Mouse (Mus musculus) ovary, adult 18-20 months (tissue): ENCODE results near the gene Zfp354b.

Source experiments
- DNase-seq: peaks from one replicate; pipeline ENCODE4 v3.0.0; 2022; ENCODE audit warnings: low spot score, mixed read lengths

Zfp354b gene

DNA sequence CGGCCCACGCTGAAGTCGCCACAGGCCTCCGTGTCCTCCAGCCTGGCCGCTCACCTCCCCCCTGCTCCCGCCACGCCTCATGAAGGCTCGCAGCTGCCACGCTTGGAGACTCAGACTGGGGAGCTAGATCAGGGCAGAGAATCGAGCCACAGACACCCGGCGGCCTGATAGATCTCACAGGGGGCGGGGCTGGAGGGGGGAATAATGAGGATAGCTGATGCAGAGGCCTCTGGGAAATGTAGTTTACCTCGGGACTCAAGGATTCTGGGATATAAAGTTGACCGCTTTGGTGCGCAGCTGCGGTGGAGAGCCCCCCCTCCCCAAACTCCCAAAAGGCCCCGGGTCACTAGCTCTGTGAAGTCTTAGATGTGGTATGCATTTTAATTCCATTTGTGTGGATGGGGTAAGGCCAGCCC lies at the start of gene Zfp354b:
Gene Zfp354b (minus strand): TSS at position 183 of the 416 bp plus-strand sequence.
- peak; percentile 74 for DNase-seq

DNA sequence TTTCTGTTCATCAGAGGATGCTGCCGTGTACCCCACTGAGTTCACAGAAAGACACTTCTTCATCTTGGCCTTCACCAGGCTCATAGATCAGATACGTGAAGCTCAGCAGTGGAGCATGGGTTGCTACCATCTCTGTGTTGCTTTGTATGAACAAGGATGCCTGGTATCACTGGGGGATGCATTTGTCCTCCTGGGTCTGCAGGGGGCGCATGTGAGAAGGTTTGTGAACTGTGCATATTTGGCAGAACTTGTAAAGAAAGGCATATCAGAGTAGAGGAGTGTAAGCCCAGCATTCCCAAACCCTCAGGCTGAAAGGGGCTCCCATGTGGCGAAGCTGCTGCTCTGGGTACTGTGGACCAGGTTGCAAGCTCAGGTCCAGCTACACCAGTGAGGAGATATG lies 45.8 kb upstream of the Zfp354b start:
- no peak for DNase-seq

GRCm38 (mm10) chr11:50966230-50966629 lies 34.8 kb upstream of the Zfp354b start, which contains the start of gene Olfr1378:
Olfr1378 (plus strand) TSS chr11:50966530.
- DNase-seq, result no peak

DNA sequence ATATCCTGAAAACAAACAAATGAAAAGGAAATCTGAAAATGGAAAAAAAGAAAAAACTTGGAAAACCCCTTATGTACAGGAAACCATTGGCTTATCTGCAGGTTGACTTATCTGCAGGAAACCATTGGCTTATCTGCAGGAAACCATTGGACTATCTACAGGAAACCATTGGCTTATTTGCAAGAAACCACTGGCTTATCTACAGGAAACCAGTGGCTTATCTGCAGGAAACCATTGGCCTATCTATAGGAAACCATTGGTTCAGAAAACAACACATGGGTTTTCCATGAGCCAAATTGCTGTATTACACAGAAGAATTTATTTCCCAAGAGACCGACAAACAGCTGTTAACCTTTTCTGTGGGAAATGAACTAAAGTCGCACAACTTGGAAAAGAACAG lies 33.5 kb upstream of the Zfp354b start:
- no peak for DNase-seq

DNA sequence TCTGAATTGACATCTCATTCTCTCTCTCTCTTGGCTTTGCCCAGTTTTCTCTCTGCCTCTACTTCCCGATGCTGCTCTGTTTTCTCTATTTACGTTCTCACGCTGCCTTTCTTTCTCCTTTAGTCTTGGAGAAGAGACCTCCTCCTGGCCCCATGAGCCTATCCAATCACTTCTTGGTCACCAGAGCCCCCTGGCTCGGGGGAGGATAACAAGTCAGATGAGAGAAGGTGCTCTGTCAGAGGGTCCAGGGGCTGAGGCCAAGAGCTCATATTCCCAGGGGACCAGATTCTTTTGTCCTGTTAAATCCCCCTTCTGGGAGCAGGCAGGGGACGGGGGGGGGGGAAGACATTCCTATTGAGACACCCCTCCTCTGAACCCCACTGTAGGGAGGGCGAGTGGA lies 22.2 kb upstream of the Zfp354b start, which contains the start of gene Prop1:
Gene Prop1 (minus strand): TSS at position 101 of the 400 bp plus-strand sequence.
- DNase-seq, result no peak

GRCm38 (mm10) chr11:50952290-50952689 lies 20.9 kb upstream of the Zfp354b start:
- DNase-seq, result no peak

- no peak for DNase-seq
Observed at GRCm38 (mm10) chr11:50943506-50943905, 12.1 kb upstream of the Zfp354b start, which contains the start of gene 4933414I15Rik. 4933414I15Rik (minus strand) TSS chr11:50943765.

DNA sequence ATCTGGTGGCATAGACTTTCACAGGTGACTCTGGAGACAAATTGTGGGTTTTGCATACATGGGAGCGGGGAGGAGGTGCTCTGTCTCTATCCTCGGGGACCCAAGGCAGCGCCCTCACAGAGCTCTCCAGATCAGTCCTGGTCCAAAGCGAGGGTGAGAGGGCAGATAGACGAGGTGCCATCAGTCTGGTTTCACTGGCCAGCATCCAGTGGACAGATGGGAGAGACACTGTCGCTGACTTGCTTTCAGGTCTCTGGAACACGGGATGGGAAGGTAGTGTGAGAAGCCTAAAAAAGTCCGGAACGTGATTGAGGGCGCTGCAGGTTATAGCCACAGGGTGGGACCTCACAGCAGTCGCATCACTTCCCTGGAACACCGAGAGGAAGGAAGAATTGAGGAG lies 11.0 kb upstream of the Zfp354b start:
- no peak for DNase-seq

GRCm38 (mm10) chr11:50939621-50940366 lies 8.4 kb upstream of the Zfp354b start:
- DNase-seq, result no peak

GRCm38 (mm10) chr11:50938435-50938834 lies 7.0 kb upstream of the Zfp354b start:
- DNase-seq, result no peak

DNA sequence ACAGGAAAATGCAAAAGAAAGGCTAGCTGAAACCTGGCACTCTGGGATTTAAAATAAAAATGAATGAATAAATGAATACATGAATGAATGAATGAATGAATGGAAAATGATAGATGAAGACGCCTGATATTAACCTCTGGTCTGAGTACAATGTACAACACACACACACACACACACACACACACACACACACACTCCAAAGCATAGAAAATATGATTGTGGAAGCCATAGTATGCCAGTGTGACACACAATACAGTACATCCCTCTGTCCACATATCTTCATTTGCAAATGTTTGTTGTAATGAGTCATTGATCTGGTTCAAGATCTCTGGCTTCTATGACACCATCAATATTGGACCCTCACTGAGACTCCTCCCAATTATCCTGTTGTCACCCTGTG lies 607 bp upstream of the Zfp354b start:
- DNase-seq, result no peak

DNA sequence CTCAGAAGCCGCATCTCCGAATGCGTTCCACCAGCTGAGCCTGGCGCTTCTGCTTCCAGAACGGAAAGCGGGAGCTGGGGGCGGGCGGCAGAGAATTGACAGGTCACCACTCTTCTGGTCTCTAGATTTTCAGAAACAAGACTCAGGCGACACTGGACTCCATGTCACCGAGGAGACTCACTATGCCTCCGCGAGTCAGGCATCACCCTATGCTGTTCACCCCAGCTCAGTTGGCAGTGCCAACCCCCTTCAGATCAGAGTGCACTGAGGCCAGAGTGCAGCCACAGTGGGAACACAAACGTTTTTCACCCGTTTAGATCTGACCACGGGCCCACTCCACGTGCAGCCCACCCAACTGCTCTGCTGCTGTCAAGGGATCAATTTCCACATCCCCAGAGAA lies 412 bp downstream of the Zfp354b start:
- DNase-seq, result no peak

- no peak for DNase-seq
Observed at GRCm38 (mm10) chr11:50930469-50931014, 891 bp downstream of the Zfp354b start.

DNA sequence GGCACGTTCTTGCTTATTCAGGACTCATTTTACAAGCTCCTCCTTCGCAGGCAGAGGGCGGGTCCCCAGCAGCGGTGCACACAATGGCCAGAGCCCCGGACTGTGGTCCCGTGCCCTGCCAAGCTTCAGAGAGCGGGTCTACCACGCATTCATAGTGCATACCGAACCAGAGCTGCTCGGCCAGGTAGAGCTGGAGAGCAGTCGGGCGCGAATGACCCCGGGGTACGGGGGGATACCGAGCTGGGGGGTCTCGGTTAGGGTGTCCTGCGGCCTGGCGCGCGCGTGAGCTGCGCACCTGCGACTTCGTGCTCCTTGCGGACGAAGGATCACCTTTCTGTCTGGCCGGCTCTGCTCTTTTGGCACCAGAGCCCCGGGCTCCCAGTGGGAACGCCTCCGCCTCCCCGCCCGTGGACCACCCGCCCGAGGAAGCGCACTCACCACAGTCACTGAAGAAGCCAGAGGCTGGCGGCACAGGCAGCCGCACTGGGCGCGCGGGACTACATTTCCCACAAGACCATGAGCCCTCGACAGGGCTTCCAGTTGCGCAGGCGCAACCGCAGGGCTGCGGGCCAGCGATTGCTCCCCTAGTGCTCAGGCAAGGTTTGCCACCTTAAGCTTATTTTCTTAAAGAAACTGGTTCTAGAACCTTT lies 15.6 kb downstream of the Zfp354b start, which contains the start of gene Zfp2:
Gene Zfp2 (minus strand): TSS at position 495 of the 650 bp plus-strand sequence.
- DNase-seq, result peak; percentile 87

GRCm38 (mm10) chr11:50914461-50914860 lies 17.0 kb downstream of the Zfp354b start:
- no peak for DNase-seq

DNA sequence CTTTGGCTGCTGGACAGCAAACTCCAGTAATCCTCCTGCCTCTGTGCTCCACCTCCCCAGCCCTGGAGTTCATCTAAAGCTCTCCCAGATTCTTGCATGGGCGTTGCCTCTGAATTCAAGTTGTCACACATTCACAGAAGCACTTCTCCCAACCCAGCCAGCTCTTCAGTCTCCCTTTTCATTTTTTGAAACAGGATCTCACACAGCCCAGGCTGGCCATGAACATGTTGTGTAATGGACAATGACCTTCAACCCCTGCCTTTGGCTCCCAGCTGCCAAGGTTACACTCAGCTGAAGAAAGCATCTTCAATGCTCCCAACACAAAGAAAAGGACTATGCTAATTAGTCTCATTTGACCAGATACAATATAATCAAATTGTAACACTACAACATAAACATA lies 18.1 kb downstream of the Zfp354b start:
- no peak for DNase-seq

DNA sequence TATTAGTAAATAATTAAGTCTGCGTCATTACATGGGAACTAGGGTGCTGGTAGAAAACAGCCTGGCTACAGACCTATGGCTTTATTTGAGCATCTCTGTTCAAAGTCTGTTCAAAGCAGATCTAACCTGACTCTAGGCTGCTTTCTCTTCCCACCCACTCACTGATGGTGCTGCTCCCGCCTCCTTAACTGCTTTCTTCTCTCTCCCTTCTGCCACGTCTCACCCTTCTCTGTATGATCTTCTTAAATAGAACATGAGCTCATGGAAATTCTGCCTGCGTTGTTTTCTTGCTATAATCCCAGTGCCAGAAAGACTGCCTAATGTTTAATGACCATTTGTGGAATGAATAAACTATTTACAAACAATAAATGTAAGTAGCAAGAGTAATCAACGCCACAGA lies 23.3 kb downstream of the Zfp354b start:
- no peak for DNase-seq

- no peak for DNase-seq
Observed at GRCm38 (mm10) chr11:50897359-50897758, 34.1 kb downstream of the Zfp354b start.

DNA sequence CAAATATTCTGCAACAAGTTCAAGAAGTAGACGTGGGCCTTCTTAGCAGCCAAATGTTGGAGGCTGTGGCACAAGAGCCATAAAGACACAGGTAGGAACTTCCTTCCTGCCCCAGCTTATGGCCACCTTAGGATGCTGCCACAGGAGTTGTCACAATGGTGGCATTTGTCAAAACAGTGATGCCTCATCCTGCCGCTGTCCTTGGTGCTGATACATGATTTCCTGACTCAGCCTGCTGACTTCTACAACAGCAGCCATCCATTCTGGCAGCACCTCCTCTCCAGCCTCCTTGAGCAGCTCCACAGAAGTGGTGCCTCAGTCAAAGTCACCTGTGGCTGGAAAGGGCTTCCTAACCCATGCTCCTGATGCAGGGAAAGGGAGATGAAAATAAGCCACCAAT lies 39.0 kb downstream of the Zfp354b start:
- DNase-seq, result no peak

GRCm38 (mm10) chr11:50887390-50888128 lies 43.9 kb downstream of the Zfp354b start, which contains the start of gene Zfp454:
Zfp454 (minus strand) TSS chr11:50887651.
- DNase-seq, result peak; percentile 87

- no peak for DNase-seq
Observed at GRCm38 (mm10) chr11:50886933-50887293, 44.5 kb downstream of the Zfp354b start.

DNA sequence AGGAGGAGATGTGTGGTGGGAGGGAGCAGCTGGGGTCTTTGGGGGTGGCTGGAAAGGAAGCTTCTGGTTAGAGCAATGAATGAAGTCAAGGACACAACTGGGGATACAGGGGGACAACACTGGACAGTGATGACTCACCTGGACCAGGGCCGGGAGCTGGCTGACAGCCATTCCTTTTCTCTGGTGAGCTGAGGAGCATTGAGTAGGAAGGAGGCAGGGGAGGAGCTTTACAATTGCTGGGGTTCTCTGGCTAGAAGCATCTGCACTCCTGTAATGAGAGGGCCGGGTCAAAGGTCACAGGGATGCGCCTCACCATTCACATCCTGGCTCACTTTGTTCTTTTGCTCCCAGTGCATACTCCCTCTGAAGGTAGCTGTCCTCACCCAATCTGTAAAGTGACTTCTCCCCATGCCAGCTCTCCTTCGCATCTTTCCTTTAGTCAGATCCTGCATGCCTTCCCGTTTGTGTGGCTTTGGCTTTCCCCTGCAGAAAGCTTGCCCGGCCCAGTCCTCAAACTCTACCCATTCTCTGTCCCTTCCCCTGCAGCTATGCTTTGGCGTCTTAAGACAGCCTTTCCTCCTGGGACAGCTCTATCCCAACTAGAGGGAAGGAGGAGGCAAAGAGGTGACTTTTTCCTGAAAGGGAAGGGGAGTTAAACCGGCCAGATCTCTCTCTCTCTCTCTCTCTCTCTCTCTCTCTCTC lies 45.1 kb downstream of the Zfp354b start:
- DNase-seq, result peak; percentile 6
